Mouse (Mus musculus) bone marrow macrophage, adult 2 months (primary cell): ENCODE results near the gene Tnrc6a.

Experiments
- CTCF ChIP-seq: IDR thresholded peaks from 2 replicates; pipeline ENCODE4 v1.5.1; 2012; ENCODE audit warnings: low read depth, mild to moderate bottlenecking, low read length, moderate library complexity
- POLR2A ChIP-seq: IDR thresholded peaks from 2 replicates; pipeline ENCODE4 v1.6.1; 2012; ENCODE audit warnings: mild to moderate bottlenecking, low read depth, low read length, borderline replicate concordance

DNA sequence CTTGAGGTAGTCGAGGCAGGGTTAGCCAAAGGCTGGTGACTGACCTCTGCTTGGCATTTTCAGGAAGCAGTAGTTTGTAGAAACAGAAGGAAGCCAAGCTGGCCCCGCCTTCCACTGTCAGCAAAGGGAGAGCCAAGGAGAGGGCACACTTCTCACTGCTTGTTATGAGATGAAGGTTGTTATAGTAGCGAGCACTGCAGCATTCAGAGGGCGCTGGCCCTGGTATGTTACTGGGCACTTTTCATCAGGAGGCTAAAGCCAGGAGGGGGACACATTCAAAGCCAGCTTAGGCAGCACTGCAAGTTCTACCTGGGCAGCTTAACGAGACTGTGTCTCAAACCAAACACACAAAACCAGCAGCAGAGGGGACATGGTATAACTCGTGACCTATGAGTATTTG, 83.9 kb downstream of the Tnrc6a start:
- TF ChIP-seq POLR2A = no peak
- no peak for TF ChIP-seq CTCF
